Mouse (Mus musculus) cerebellum, postnatal 4 days (tissue): Measurements from ENCODE around the gene Apol9b.

Experiments used
- DNase-seq, 2 experiments: peaks; one replicate each; pipeline ENCODE4 v3.0.0; 2022; ENCODE audit warnings: low spot score in 2 of 2, mixed read lengths in 1 of 2

Gene Apol9b

GRCm38 (mm10) chr15:77746326-77746725, 17.5 kb downstream of the Apol9b start:
- DNase-seq: no peak

- no peak for DNase-seq
Observed at GRCm38 (mm10) chr15:77748414-77748813, 19.6 kb downstream of the Apol9b start.

- peak in 1 of 2 experiments; percentile 59 for DNase-seq
Observed at GRCm38 (mm10) chr15:77749717-77750116, 20.9 kb downstream of the Apol9b start.

- DNase-seq: no peak
Observed at GRCm38 (mm10) chr15:77750461-77750860, 21.6 kb downstream of the Apol9b start.

- no peak for DNase-seq
Observed at GRCm38 (mm10) chr15:77752443-77752842, 23.6 kb downstream of the Apol9b start.

- DNase-seq: no peak
Observed at GRCm38 (mm10) chr15:77755132-77755531, 26.3 kb downstream of the Apol9b start.

- no peak for DNase-seq
Observed at GRCm38 (mm10) chr15:77756081-77756480, 27.2 kb downstream of the Apol9b start.

- DNase-seq: peak in 1 of 2 experiments; percentile 59
Observed at GRCm38 (mm10) chr15:77756848-77757247, 28.0 kb downstream of the Apol9b start, which contains the start of gene Apol8. Gene Apol8, minus strand, starts transcription at chr15:77757003.

- DNase-seq: no peak
Observed at GRCm38 (mm10) chr15:77757586-77758226, 28.9 kb downstream of the Apol9b start.

- no peak for DNase-seq
Observed at GRCm38 (mm10) chr15:77760037-77760436, 31.2 kb downstream of the Apol9b start.

GRCm38 (mm10) chr15:77761083-77761482, 32.2 kb downstream of the Apol9b start:
- DNase-seq: no peak

- peak; percentile 38 to 55 for DNase-seq
Observed at GRCm38 (mm10) chr15:77761561-77762380, 32.9 kb downstream of the Apol9b start.

GRCm38 (mm10) chr15:77763050-77763449, 34.2 kb downstream of the Apol9b start:
- DNase-seq: no peak

- DNase-seq: no peak
Observed at GRCm38 (mm10) chr15:77763702-77764101, 34.9 kb downstream of the Apol9b start.

GRCm38 (mm10) chr15:77764391-77765006, 35.7 kb downstream of the Apol9b start:
- no peak for DNase-seq

- no peak for DNase-seq
Observed at GRCm38 (mm10) chr15:77765484-77766093, 36.8 kb downstream of the Apol9b start.

- DNase-seq: no peak
Observed at GRCm38 (mm10) chr15:77766981-77767380, 38.1 kb downstream of the Apol9b start.

- DNase-seq: no peak
Observed at GRCm38 (mm10) chr15:77770341-77770740, 41.5 kb downstream of the Apol9b start.

- no peak for DNase-seq
Observed at GRCm38 (mm10) chr15:77770942-77771341, 42.1 kb downstream of the Apol9b start.

- DNase-seq: no peak
Observed at GRCm38 (mm10) chr15:77773099-77773915, 44.5 kb downstream of the Apol9b start.

GRCm38 (mm10) chr15:77774303-77774702, 45.5 kb downstream of the Apol9b start:
- no peak for DNase-seq
